Mouse (Mus musculus): ENCODE data around the gene Rarg.

Gene Rarg

GRCm38 (mm10) chr15:102257202-102258075, at the start of gene Rarg:
Rarg (minus strand) TSS chr15:102257517.
- no peak for DNase-seq (ENCODE audit: low spot score in 2 of 2)

- DNase-seq (ENCODE audit: low spot score in 2 of 2), result no peak
Observed at GRCm38 (mm10) chr15:102302542-102302941, 45.2 kb upstream of the Rarg start.

DNA sequence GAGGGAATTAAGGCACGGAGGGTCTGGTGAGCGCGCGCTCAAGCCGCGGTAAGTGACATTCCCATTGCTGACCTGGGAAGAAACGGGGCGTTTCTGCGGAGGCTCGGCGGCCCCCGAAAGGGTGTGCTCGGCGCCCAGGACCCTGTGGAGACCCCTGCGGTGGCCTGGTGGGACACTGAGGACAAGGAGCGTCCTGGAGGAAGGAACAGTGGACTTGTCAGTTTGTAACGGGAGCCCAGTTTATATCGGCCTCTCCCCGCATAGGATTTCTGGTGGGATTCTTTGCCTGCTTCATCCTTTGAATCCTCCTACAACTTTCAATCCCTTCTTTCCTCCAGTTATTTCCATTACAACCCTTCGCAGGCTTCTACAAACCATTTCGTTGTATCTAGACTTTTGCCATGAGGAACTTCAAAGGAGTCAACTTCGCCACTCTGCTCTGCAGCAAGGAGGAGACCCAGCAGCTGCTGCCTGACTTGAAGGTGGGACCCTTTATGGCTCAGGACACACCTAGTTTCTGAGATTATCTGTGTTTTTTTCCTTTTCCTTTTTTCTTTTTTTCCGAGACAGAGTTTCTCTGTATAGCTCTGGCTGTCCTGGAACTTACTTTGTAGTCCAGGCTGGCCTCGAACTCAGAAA, 39.2 kb upstream of the Rarg start:
- DNase-seq (ENCODE audit: low spot score in 2 of 2), result no peak

DNA sequence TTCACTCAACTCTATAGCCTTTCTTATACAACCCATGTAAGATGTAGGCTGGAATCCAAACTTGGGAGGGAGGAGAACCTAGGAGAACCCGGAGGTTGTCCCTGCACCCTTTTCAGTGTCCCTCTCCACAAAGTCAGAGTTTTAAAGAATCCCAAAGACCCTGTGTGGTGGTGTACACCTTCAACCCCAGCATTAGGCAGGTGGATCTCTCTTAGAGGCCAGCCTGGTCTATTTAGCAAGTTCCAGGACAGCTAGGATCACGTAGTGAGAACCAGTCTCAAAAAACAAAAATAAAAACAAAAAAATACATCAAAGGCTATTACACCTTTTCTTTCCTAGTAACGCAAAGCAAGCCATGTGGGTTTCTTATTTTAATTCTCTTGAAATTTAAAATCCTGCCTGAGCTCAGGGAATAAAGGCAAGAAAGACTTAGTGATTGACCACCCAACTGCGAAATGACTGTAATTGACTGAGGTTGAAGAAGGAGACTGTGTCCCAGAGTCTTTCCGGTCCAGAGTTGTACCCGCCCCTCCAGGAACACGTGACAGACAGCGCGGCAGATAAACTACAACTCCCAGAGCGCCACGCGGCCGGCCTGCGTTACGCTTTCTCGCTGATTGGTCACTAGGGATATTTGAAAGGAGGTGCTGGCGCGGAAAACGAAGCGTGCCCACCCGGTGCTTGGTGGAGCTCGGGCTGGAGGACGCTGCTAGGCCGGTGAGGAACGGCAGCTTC, 38.5 kb upstream of the Rarg start, which contains the start of gene Espl1:
TSS of gene Espl1 (plus strand) at position 634 of the 735 bp plus-strand sequence.
- DNase-seq (ENCODE audit: low spot score in 2 of 2), result peak; percentile 87 to 95

- no peak for DNase-seq (ENCODE audit: low spot score in 2 of 2)
Observed at GRCm38 (mm10) chr15:102287395-102287794, 30.1 kb upstream of the Rarg start.

DNA sequence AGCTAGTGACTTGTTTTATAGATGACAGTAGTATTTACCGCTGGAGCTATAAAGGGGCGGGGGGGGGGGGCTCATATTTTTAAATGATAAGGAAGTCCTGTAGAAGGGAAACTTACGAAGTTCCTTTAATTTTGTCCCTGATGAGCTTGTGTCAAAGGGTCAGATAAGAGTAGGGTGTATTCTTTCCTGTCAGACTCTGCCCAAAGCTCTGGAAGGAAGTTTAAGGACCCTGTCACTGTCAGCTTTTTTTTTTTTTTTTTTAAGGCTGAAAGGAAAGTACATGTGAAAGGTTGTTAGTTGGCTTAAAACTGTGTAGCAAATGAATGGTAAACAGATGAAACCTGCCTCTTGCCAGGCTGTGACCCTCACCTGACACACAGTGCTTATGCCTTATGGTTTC, 26.3 kb upstream of the Rarg start:
- no peak for DNase-seq (ENCODE audit: low spot score in 2 of 2)

DNA sequence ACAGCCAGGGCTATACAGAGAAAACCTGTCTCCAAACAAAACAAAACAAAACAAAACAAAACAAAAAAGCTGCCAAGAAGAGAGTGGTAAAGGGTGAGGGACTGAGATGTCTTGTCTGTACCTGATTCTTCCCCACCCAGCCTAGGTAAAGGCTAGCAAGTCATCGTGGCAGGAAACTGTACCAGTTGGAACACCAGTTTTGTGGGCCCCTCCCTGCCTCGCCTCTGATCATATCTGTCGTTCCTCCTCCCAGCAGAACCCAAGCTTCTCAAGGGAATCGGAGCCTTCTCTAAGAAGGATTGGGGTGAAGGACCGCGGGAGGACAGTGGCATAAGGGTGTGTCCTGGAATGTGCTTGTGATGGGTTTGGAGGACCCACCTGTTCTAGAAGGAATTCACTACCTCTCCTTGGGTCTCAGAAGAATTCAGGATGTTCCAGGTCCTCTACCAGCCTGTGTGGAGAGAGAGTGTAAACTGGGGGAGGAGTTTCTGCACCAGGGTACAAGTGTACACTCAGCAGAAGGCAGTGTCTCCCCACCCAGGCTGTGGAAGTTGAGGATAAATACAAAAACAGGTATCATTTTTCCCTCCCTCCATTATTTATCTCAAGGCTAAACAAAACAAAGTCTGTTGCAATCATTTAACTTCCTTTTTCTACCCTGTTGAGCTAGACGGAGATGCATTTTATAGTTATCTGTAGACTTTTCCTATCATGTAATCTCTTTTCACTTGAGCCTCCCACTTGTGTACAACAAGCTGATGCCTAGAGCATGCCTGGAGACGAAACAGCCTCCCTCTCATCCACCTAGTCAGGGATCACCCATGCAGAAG, 25.4 kb upstream of the Rarg start:
- no peak for DNase-seq (ENCODE audit: low spot score in 2 of 2)

DNA sequence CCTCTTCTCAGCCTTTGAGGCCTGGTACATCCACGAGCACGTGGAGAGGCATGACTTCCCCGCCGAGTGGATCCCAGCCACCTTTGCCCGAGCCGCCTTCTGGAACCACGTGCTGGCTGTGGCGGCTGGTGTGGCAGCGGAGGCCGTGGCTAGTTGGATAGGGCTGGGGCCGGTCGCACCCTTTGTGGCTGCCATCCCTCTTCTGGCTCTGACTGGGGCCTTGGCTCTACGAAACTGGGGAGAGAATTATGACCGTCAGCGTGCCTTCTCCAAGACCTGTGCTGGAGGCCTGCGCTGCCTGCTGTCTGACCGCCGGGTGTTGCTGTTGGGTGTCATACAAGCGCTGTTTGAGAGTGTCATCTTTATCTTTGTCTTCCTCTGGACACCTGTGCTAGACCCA, 23.3 kb upstream of the Rarg start:
- no peak for DNase-seq (ENCODE audit: low spot score in 2 of 2)

DNA sequence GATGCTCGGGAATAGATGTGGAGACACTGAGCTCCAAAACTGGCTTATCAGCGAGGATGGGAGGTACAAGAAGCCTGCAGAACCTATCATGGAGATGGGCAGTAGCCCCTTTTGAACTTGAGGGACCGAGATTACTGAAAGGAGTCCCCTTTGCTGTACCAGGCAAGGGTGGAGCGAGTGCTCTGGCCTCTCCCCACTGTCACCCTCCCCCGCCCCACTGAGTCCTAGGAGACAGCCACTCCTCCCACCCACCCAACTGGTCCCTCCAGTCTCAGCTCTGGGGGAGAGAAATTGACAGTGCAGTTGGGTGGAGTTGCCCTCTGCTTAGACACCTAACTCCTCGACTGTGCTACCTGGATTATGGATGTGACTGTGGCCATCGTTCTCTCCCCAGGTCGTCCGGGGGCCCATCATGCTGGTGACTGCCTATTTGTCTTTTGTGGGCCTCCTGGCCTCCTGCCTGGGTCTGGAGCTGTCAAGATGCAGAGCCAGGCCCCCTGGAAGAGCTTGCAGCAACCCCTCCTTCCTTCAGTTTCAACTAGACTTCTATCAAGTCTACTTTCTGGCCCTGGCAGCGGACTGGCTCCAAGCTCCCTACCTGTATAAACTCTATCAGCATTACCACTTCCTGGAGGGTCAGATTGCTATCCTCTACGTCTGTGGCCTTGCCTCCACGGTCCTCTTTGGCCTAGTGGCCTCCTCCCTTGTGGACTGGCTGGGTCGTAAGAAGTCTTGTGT, 22.6 kb upstream of the Rarg start:
- DNase-seq (ENCODE audit: low spot score in 2 of 2), result no peak

GRCm38 (mm10) chr15:102279092-102279782, 21.9 kb upstream of the Rarg start, which contains the start of gene Mfsd5:
Mfsd5 (plus strand) TSS chr15:102279454.
- peak; percentile 69 to 80 for DNase-seq (ENCODE audit: low spot score in 2 of 2)

- no peak for DNase-seq (ENCODE audit: low spot score in 2 of 2)
Observed at GRCm38 (mm10) chr15:102278726-102279091, 21.4 kb upstream of the Rarg start.

- DNase-seq (ENCODE audit: low spot score in 2 of 2), result no peak
Observed at GRCm38 (mm10) chr15:102273982-102274716, 16.8 kb upstream of the Rarg start.

GRCm38 (mm10) chr15:102271441-102271840, 14.1 kb upstream of the Rarg start:
- DNase-seq (ENCODE audit: low spot score in 2 of 2), result no peak

DNA sequence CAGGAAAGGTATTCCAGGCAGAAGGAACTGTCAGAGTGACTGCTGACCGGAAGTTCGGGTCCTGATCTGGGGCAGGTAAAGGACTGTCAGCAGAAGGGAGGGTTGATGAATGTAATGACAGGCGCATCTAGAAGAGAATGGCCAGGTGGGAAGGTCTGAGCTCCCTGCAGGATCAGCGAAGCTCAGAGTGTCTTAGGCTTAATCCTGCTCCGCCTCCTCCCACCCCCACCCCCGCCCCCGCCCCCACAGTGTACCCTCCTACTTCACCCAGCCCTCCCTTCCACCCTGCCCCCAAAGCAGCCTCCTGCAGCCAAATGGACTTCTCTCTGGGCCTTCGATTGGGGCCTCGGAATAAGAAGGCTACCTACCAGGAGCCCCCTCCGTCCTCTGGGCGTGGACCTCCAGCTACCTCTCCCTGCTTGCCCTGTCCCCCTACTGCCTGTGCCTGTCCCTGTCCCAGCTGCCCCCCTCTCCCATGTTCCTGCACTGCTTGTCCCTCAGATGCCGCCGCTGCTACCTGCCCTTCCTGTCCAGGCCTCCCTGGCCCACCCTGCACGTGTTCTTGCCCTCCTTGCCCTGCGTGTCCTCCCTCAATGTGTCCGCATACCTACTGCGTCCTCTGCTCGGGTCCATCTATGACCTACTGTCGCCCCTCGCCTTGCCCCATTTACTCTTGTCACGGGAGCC, 13.1 kb upstream of the Rarg start, which contains the start of gene Gm9918:
TSS of gene Gm9918 (plus strand) at position 290 of the 687 bp plus-strand sequence.
- DNase-seq (ENCODE audit: low spot score in 2 of 2), result no peak

- DNase-seq (ENCODE audit: low spot score in 2 of 2), result no peak
Observed at GRCm38 (mm10) chr15:102265548-102265947, 8.2 kb upstream of the Rarg start.

GRCm38 (mm10) chr15:102263037-102263436, 5.7 kb upstream of the Rarg start:
- DNase-seq (ENCODE audit: low spot score in 2 of 2), result no peak

- DNase-seq (ENCODE audit: low spot score in 2 of 2), result no peak
Observed at GRCm38 (mm10) chr15:102262582-102262981, 5.3 kb upstream of the Rarg start.

DNA sequence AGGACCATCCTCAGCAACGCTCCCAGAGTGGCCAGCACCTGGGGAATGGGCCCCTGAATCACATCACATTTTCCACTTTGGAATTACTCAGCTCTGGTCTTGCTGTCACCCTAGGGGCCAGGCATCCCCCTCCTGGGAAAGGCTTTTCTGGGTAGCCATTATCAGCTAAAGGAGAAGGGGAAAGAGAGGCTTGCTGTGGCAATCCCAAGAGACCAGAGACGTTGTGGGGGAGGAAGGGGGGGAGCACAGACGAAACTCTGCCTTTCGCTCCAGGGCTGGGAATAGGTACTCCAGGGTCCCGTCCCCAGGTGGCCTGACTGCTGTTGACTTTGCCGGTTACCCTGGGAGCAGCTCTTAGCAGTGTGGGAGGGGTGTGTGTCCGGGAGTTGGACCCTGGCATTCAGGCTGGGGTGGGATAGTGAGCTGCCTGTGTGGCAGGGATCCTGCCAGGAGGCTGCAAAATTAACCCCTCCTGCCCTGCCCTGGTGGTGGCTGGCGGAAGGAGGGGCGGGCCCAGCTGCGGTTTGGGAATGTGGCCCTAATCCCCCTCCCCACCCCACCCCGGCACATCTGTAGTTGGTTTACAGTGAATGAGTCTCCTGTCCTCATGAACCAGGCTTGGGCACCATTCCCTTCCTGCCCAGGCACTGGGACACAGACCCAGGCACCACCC, 1.4 kb upstream of the Rarg start:
- DNase-seq (ENCODE audit: low spot score in 2 of 2), result no peak

Data from spleen, postnatal 14 days (tissue).